Mouse (Mus musculus): ENCODE measurements around the gene Hltf.

Hltf gene

GRCm38 (mm10) chr3:20145696-20146113 lies 88.1 kb downstream of the Hltf start:
- in situ Hi-C loops (cut with MboI, MseI) = no loop called here

GRCm38 (mm10) chr3:20146884-20147395 lies 89.3 kb downstream of the Hltf start:
- in situ Hi-C loops (cut with MboI, MseI) = no loop called here

GRCm38 (mm10) chr3:20147647-20148046 lies 90.0 kb downstream of the Hltf start:
- in situ Hi-C loops (cut with MboI, MseI) = no loop called here

- in situ Hi-C loops (cut with MboI, MseI) = loop anchor here (5.0 kb wide), 1 partner anchor 523 kb away; the partner anchor contains the start of gene 1700064H15Rik
Measured at GRCm38 (mm10) chr3:20150511-20150910, 92.9 kb downstream of the Hltf start.

- in situ Hi-C loops (cut with MboI, MseI) = loop anchor here (5.0 kb wide), 1 partner anchor 524 kb away; the partner anchor contains the start of gene 1700064H15Rik
Measured at GRCm38 (mm10) chr3:20151651-20152050, 94.0 kb downstream of the Hltf start.

- in situ Hi-C loops (cut with MboI, MseI) = loop anchor here (5.0 kb wide), 1 partner anchor 527 kb away; the partner anchor contains the start of gene 1700064H15Rik
Measured at GRCm38 (mm10) chr3:20154531-20155367, 97.1 kb downstream of the Hltf start, which contains the start of gene Gyg. Gyg (minus strand) TSS chr3:20155317.

- in situ Hi-C loops (cut with MboI, MseI) = no loop called here
Measured at GRCm38 (mm10) chr3:20155476-20155875, 97.9 kb downstream of the Hltf start.

GRCm38 (mm10) chr3:20167487-20167886 lies 109.9 kb downstream of the Hltf start:
- in situ Hi-C loops (cut with MboI, MseI) = no loop called here
